Mouse (Mus musculus) cerebellum, adult 9-11 months (tissue): ENCODE measurements at regions not wholly inside any gene's neighbourhood (a gene's known extent, or its start where the extent isn't known, plus 50 kb on each side); places are given as distances from the start of the nearest gene placed in this dataset.
A peak's percentile ranks its signal among the peaks of the same experiment; 100 is the strongest.

Source experiments
- DNase-seq: peaks from one replicate; pipeline ENCODE4 v3.0.0; 2022

GRCm38 (mm10) chr8:128559004-128559662 is 126.3 kb upstream of the Itgb1 start:
- DNase-seq, result no peak

- DNase-seq, result no peak
These were observed 125.0 kb upstream of the Itgb1 start for GRCm38 (mm10) chr8:128560418-128560817.

GRCm38 (mm10) chr8:128561016-128561415 is 124.4 kb upstream of the Itgb1 start:
- DNase-seq, result no peak

- DNase-seq, result no peak
These were observed 122.8 kb upstream of the Itgb1 start for GRCm38 (mm10) chr8:128562625-128563024.

GRCm38 (mm10) chr8:128563744-128564143 is 121.7 kb upstream of the Itgb1 start:
- DNase-seq, result no peak

- DNase-seq, result no peak
These were observed 113.2 kb upstream of the Itgb1 start for GRCm38 (mm10) chr8:128572291-128572690.

- no peak for DNase-seq
These were observed 91.3 kb upstream of the Itgb1 start for GRCm38 (mm10) chr8:128594114-128594513.

GRCm38 (mm10) chr8:128594780-128595179 is 90.7 kb upstream of the Itgb1 start:
- DNase-seq, result no peak

- DNase-seq, result no peak
These were observed 79.9 kb upstream of the Itgb1 start for GRCm38 (mm10) chr8:128605588-128605987.

GRCm38 (mm10) chr8:128608876-128609275 is 76.6 kb upstream of the Itgb1 start:
- no peak for DNase-seq

GRCm38 (mm10) chr8:128612607-128613006 is 72.8 kb upstream of the Itgb1 start:
- DNase-seq, result no peak

- peak; percentile 34 for DNase-seq
These were observed 67.6 kb upstream of the Itgb1 start for GRCm38 (mm10) chr8:128617854-128618253.

- peak; percentile 72 for DNase-seq
These were observed 66.4 kb upstream of the Itgb1 start for GRCm38 (mm10) chr8:128619086-128619485.
